Mouse (Mus musculus) hindbrain, embryonic 11.5 days (tissue): ENCODE measurements at regions not wholly inside any gene's neighbourhood (a gene's known extent, or its start where the extent isn't known, plus 50 kb on each side); places are given as distances from the start of the nearest gene placed in this dataset.

Experiments
- ATAC-seq: fragments of 200-750 bp; cut with Nextera tagmentation; 2 replicates; pipeline ENCODE4 v1.8.0; 2017; ENCODE audit warnings: mild to moderate bottlenecking, moderate TSS enrichment, moderate library complexity; ENCODE audit not compliant: low FRiP score
- DNase-seq: peaks from one replicate; pipeline ENCODE4 v3.0.0-alpha.2; 2015; ENCODE audit warnings: low spot score
- H3K27ac ChIP-seq: fragments of 300-500 bp; sonication (generic); 2 replicates; pipeline ENCODE4 v1.5.1; 2014; ENCODE audit warnings: mild to moderate bottlenecking, low read depth, low read length
- H3K27me3 ChIP-seq: fragments of 300-500 bp; sonication (generic); 2 replicates; pipeline ENCODE4 v1.6.1; 2014; ENCODE audit warnings: mild to moderate bottlenecking, low read length, moderate library complexity, mixed read lengths; ENCODE audit not compliant: control insufficient read depth, insufficient read depth
- H3K36me3 ChIP-seq: fragments of 300-500 bp; sonication (generic); 2 replicates; pipeline ENCODE4 v1.6.1; 2014; ENCODE audit warnings: mild to moderate bottlenecking, low read length, moderate library complexity, mixed read lengths; ENCODE audit not compliant: control insufficient read depth, insufficient read depth
- H3K4me1 ChIP-seq: fragments of 300-500 bp; sonication (generic); replicated peaks from 2 replicates; pipeline ENCODE4 v1.6.1; 2014; ENCODE audit warnings: low read length, mixed read lengths; ENCODE audit not compliant: control insufficient read depth, insufficient read depth
- H3K4me2 ChIP-seq: fragments of 300-500 bp; sonication (generic); replicated peaks from 2 replicates; pipeline ENCODE4 v1.6.1; 2014; ENCODE audit warnings: mild to moderate bottlenecking, low read depth, low read length
- H3K4me3 ChIP-seq: fragments of 300-500 bp; sonication (generic); 2 replicates; pipeline ENCODE4 v1.5.1; 2014; ENCODE audit warnings: low read depth, low read length
- H3K9ac ChIP-seq: fragments of 300-500 bp; sonication (generic); 2 replicates; pipeline ENCODE4 v1.6.1; 2014; ENCODE audit warnings: low read depth, low read length
- H3K9me3 ChIP-seq: fragments of 300-500 bp; sonication (generic); 2 replicates; pipeline ENCODE4 v1.6.1; 2016; ENCODE audit warnings: low read length; ENCODE audit not compliant: control insufficient read depth
- WGBS: fragments of 180-500 bp; shearing (Covaris S2); extraction: QIAGEN DNeasy Blood & Tissue Kit; methylation state at CpG from one replicate; pipeline ENCODE4 v1.1.7; 2014; 5-methylcytosine and 5-hydroxymethylcytosine counted together

DNA sequence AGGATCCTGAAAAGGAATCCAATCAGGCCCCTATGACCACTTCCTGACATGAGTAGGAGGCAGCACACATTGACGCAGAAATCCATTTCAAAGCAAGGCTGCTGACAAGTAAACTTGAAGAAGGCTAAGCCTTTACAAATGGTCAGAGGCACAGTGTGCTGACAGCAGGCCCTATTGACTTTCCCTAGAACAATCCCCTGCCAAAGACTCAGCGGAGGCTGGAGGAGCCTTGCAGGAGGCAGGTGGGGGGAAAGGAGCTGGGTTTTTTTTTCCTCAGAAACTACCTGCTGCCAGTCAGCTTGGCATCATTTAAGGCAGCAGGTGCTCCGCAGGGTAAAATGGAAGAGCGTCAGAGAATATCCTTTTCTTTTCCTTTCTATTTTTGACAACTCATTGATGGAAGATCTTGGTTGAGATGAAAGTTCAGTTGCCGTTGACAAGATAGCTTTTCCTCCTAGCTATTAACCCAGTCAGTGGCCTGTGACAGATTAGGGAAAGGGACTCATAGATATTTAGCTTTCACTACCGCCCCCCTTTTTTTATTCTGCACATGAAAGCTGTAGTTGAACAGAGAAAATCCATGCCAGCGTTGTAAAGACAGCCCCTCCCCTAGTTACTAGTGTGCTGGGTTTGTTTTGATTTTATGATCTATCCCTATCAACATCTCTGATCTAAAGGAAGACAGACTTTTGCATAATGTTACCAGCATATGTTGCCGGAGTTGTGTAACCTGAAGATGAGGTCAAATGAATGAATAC is 210.6 kb downstream of the Csnka2ip start:
- Histone ChIP-seq H3K4me2 (no peak overlapping the region), H3K27ac (no peak overlapping the region), H3K9ac (no peak overlapping the region), H3K27me3 (no peaks in the 10 kb centered on the region), H3K9me3 (no peaks in the 10 kb centered on the region), H3K4me3 (no peak overlapping the region), H3K4me1 (no peaks in the 10 kb centered on the region), H3K36me3 (no peaks in the 10 kb centered on the region)
- DNase-seq (no peak), ATAC-seq (no peak)
- WGBS: 51% methylated on average over 8 of the region's 8 CpGs

DNA sequence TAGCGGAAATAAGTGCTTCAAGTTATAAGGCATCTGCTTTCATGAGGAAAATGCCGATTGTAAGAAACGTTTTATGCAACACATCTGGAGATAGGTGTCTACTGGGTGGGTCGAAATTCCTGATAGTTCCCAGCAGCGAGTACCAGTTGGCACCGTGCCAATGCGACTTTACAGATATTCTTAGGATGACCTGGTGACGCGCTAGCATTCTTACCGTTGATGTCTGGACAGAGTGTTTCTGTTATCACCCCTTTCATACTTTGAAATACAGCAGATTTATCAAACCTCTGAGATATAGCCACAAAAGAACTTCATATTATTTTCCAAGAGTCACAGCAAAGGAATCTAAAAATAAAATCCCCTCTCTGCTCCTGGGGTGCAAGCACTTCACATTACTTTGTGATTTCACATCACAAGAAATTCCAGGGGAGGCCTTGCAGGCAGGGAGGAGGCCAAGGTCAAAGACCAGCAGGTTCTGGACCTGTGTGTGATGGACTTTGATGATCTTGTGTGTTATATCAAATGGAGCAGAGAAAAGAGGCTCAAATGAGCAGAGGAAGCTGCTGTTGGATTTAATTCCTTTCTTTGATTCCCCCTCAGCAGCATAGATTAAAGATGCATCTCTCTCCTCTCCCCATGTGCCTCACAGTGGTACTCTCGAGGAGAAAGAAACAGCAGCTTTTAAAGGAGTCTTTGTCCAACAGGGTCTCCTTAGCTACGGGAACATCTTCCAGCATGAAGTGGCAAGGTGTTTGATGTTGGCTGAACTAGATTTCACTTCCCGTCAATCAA is 233.4 kb downstream of the Csnka2ip start:
- Histone ChIP-seq H3K4me3 (no peak overlapping the region), H3K9ac (no peak overlapping the region), H3K4me1 (no peaks in the 10 kb centered on the region), H3K4me2 (no peak overlapping the region), H3K9me3 (no peaks in the 10 kb centered on the region), H3K27me3 (no peaks in the 10 kb centered on the region), H3K36me3 (no peaks in the 10 kb centered on the region), H3K27ac (no peak overlapping the region)
- no peak for DNase-seq
- 79% methylated on average over 13 of the region's 13 CpGs for WGBS
- ATAC-seq: no peak

DNA sequence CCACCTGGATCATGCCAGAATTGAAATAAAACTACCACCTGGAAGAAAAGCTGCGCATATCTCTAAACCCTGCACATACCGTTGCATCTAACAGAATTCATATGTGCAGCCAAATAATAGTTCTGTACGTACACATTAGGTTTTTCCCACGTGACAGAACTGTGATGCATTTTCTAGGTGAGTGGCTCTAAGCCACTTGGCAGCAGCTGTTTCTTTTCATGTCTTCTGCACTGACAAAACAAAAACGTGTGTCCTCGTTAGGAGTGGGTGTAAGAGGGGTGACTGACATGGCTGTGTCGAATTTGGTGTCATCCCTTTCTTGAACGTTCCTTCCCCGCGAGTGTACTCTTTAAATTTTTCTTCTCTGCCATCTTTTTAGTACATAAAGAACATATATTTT is 254.3 kb downstream of the Csnka2ip start:
- DNase-seq: no peak
- Histone ChIP-seq H3K27me3 (no peaks in the 10 kb centered on the region), H3K9ac (no peak overlapping the region), H3K36me3 (no peaks in the 10 kb centered on the region), H3K9me3 (no peaks in the 10 kb centered on the region), H3K4me2 (no peak overlapping the region), H3K4me1 (no peaks in the 10 kb centered on the region), H3K4me3 (no peak overlapping the region), H3K27ac (no peak overlapping the region)
- ATAC-seq: no peak
- 80% methylated on average over 10 of the region's 10 CpGs for WGBS

DNA sequence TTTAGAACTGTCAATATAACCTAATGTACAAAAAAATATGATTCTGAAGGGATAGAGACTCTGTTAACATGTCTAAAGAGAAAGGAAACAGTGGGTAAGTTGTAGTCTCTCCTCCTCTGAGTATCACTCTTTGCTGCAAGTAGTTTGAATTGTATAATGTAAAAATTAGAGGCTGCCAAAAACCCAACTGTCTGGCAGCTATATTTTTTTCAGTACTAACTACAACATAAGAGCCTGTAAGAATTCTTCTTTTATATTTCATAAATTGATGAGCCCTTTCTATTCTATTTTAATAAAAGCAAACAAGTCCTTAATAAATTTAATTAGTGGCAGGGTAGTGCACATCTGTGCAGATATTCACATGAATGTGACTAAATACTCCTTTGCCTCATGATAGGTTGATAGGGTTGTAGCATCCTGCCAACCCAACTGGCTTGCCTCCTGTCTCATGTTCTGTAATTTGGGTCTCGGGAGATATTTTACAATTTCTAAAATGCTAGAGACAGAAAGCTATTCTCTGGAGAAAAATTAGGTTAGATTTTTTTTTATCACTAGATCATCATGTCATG is 269.2 kb downstream of the Csnka2ip start:
- H3K9me3 ChIP-seq: no peaks in the 10 kb centered on the region
- no peak for ATAC-seq
- DNase-seq: no peak
- no peak overlapping the region for H3K4me3 ChIP-seq
- no peaks in the 10 kb centered on the region for H3K27me3 ChIP-seq
- H3K4me1 ChIP-seq: no peaks in the 10 kb centered on the region; the same call in 1 of the 2 replicates
- no peaks in the 10 kb centered on the region for H3K36me3 ChIP-seq
- 78% methylated on average over 1 of the region's 1 CpGs for WGBS
- H3K4me2 ChIP-seq: no peak overlapping the region
- H3K27ac ChIP-seq: no peak overlapping the region
- H3K9ac ChIP-seq: no peak overlapping the region

DNA sequence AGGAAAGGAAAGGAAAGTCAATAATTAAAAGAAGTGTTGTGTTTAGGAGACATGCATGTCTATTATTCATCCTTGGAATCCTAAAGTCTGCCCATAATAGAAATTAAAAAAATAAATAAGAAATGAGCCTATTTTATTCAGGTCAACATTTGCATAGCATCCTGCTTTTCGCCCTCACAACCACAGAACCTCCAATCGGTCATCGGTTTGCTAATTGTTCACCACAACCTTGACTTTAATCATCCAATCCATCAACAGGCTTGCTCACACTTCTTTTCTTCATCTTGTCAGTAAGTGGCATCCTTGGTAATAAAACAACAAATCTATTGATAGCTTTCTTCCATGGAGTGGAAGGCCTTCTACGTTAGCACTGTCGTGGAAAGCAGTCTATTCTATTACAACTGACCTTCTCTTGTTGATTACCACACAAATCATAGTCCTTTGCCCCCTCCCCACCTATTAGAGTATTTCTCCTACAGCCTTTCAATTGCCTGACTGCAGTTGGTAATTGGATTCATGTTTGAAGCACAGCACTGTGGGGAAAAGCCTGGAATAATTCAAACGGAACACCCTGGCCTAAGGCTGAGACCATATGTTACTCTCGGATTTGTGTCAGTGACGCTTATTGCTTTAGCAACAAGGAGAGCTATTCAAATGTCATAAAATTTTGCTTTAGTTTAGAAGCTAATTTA is 269.9 kb downstream of the Csnka2ip start:
- 70% methylated on average over 8 of the region's 8 CpGs for WGBS
- ATAC-seq (peak; percentile 84), DNase-seq (peak; percentile 15)

DNA sequence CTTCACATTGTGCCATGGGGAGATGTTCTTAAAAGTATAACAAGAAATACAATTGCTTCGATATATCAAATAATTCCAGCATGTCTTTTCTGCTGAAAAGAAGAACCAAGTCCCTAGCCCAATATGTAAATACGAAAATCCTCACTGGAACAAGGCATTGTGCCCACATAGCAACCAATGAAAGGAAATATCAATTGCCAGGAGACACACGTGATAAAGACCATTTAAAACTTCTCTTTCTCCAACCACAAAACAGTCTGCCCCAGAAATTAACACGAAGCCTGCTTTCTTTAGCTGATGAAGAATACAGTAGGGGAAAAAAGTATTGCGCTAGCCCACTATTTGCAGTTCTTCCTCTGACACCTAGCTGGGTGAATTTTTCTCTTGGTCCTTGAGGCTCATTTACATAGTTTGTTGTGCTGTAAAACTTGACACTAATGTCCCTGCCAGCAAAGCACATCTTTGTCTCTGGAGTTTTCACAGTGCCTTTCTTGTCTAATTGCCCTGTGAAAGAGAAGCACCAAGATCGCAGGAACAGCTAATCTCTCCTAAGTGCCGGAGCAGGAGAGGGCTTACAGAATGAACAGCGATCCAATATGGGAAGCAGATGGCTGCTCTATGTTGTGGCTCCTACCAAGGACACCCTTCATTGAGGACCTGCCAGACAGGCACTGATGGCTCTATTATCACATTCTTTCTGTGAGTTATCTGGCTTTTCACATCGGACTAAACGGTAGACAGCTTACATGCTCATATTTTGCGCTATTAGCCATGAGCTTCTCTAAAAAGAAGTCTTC is 272.7 kb downstream of the Csnka2ip start:
- DNase-seq: peak; percentile 11
- no peaks in the 10 kb centered on the region for H3K9me3 ChIP-seq
- no peaks in the 10 kb centered on the region for H3K27me3 ChIP-seq
- no peaks in the 10 kb centered on the region for H3K36me3 ChIP-seq
- no peak overlapping the region for H3K9ac ChIP-seq
- no peak overlapping the region for H3K4me3 ChIP-seq
- 71% methylated on average over 11 of the region's 11 CpGs for WGBS
- ATAC-seq: peak; percentile 56
- no peaks in the 10 kb centered on the region; the same call in 1 of the 2 replicates for H3K4me1 ChIP-seq
- no peak overlapping the region for H3K27ac ChIP-seq
- H3K4me2 ChIP-seq: no peak overlapping the region

More for the DNA sequence above, 269.9 kb downstream of the Csnka2ip start:
- H3K4me2 ChIP-seq: no peak overlapping the region
- no peak overlapping the region for H3K27ac ChIP-seq
- H3K27me3 ChIP-seq: no peaks in the 10 kb centered on the region
- no peaks in the 10 kb centered on the region for H3K9me3 ChIP-seq
- H3K4me1 ChIP-seq: no peaks in the 10 kb centered on the region; the same call in 1 of the 2 replicates
- no peak overlapping the region for H3K4me3 ChIP-seq
- H3K9ac ChIP-seq: no peak overlapping the region
- H3K36me3 ChIP-seq: no peaks in the 10 kb centered on the region

DNA sequence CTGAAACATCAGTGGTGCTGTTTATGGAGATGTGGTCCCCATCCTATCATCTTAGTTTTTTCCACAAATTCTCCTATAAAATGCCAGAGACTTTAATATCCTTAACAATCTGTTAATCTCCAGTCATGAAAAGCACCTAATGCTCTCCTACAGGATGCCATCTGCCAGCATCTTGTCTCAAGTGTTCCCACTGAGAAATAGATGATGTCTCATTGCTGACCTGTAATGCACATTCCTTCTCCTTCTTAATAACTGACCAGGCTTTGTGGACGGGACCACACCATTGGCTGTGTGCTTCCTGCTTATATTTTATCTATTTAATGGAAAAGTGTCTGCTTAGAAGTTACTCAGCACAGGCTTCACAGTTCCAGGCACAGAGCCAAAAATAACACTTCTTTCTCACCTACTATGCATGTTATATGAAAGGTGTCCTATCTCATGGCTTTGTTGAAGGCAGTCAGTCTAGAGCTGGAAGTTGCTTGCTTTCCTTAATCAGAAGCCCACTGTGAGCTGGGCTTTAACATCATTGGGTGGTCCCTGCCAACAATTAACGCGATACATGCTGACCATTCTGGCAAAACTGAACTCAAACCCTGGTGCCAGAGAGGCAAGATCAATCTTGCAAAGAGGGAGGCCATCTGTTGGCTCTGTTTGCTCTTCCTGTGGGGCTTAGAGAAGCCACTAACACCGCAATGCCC is 283.3 kb downstream of the Csnka2ip start:
- 86% methylated on average over 4 of the region's 4 CpGs for WGBS
- Histone ChIP-seq H3K9me3 (no peaks in the 10 kb centered on the region), H3K27me3 (no peaks in the 10 kb centered on the region), H3K4me2 (no peak overlapping the region), H3K4me1 (no peaks in the 10 kb centered on the region), H3K27ac (no peak overlapping the region), H3K9ac (no peak overlapping the region), H3K4me3 (no peak overlapping the region), H3K36me3 (no peaks in the 10 kb centered on the region)
- no peak for DNase-seq
- no peak for ATAC-seq
